Mouse (Mus musculus) liver, embryonic 14.5 days (tissue): Measurements from ENCODE around the gene Smoc2. TPM values are rescaled to one million over a fixed set of nuclear protein-coding genes. Genes with fewer than 3 reads are reported as not detected.

Experiments
- ATAC-seq: fragments of 200-750 bp; cut with Nextera tagmentation; 2 replicates; pipeline ENCODE4 v1.8.0; 2017; ENCODE audit warnings: moderate number of reproducible peaks, mild to moderate bottlenecking, moderate library complexity; ENCODE audit not compliant: insufficient read depth
- DNase-seq, 3 experiments: peaks; one replicate each; pipeline ENCODE4 v3.0.0-alpha.2; 2012 to 2013; ENCODE audit warnings: low read depth in 3 of 3, low spot score in 3 of 3
- H3K27ac ChIP-seq: fragments of 300-500 bp; sonication (generic); 2 replicates; pipeline ENCODE4 v1.5.1; 2014; ENCODE audit warnings: moderate library complexity, mild to moderate bottlenecking, control low read depth, inconsistent platforms
- H3K27me3 ChIP-seq: fragments of 300-500 bp; sonication (generic); 2 replicates; pipeline ENCODE4 v1.6.1; 2014; ENCODE audit warnings: mild to moderate bottlenecking, low read length, moderate library complexity; ENCODE audit not compliant: control insufficient read depth, insufficient read depth
- H3K36me3 ChIP-seq: fragments of 300-500 bp; sonication (generic); replicated peaks from 2 replicates; pipeline ENCODE4 v1.6.1; 2014; ENCODE audit warnings: low read depth; ENCODE audit not compliant: control insufficient read depth, insufficient read depth
- H3K4me1 ChIP-seq, 2 experiments: fragments of 200-500 bp in 1 of 2; fragments of 300-500 bp in 1 of 2; sonication (generic) in 1 of 2; replicated peaks; 2 replicates each; pipeline ENCODE4 v1.6.1; 2012 to 2014; ENCODE audit warnings: antibody characterized with exemption in 1 of 2, inconsistent platforms in 1 of 2, low read length in 1 of 2; ENCODE audit not compliant: control insufficient read depth in 2 of 2, insufficient read depth in 2 of 2
- H3K4me2 ChIP-seq: fragments of 300-500 bp; sonication (generic); 2 replicates; pipeline ENCODE4 v1.6.1; 2014; ENCODE audit warnings: low read depth, mild to moderate bottlenecking, control low read depth, moderate library complexity
- H3K4me3 ChIP-seq, 2 experiments: fragments of 200-500 bp in 1 of 2; fragments of 300-500 bp in 1 of 2; sonication (generic) in 1 of 2; 2 replicates each; pipeline ENCODE4 v1.5.1; 2012 to 2014; ENCODE audit warnings: low read depth in 2 of 2, low read length in 2 of 2, mild to moderate bottlenecking in 2 of 2, control low read depth in 1 of 2, inconsistent platforms in 1 of 2, moderate library complexity in 1 of 2; ENCODE audit not compliant: insufficient read depth in 1 of 2
- H3K9ac ChIP-seq: fragments of 300-500 bp; sonication (generic); replicated peaks from 2 replicates; pipeline ENCODE4 v1.6.1; 2014; ENCODE audit warnings: mild to moderate bottlenecking, control low read depth, moderate library complexity
- H3K9me3 ChIP-seq: fragments of 300-500 bp; sonication (generic); 2 replicates; pipeline ENCODE4 v1.6.1; 2016; ENCODE audit warnings: low read length, mixed read lengths; ENCODE audit not compliant: control insufficient read depth
- CTCF ChIP-seq: IDR thresholded peaks from 2 replicates; pipeline ENCODE4 v1.5.1; 2016; ENCODE audit warnings: antibody characterized with exemption, low read depth, control low read depth
- EP300 ChIP-seq: IDR thresholded peaks from 2 replicates; pipeline ENCODE4 v1.6.1; 2016; ENCODE audit warnings: antibody characterized with exemption, low read depth
- WGBS: fragments of 180-500 bp; shearing (Covaris S2); extraction: QIAGEN DNeasy Blood & Tissue Kit; methylation state at CpG from one replicate; pipeline ENCODE4 v1.1.7; 2014; ENCODE audit not compliant: insufficient replicate concordance; 5-methylcytosine and 5-hydroxymethylcytosine counted together
- polyA plus RNA-seq, 2 experiments: library from polyadenylated mRNA; depleted of rRNA in 1 of 2; stranded (reverse) in 1 of 2; unstranded in 1 of 2; fragments of >200 nt; fragmentation: Nextera tagmentation in 1 of 2; extraction: Ambion mirVana in 1 of 2; gene quantifications; 2 replicates each; pipeline versions ENCODE4 v1.2.1 to v1.2.3; 2012 to 2014

The Smoc2 gene
- polyA plus RNA-seq, 2 experiments = 2.4 to 3.8 TPM

- ATAC-seq (no peak), DNase-seq (no peak)
- H3K27me3 ChIP-seq = no peaks in the 10 kb centered on the region
- no peak overlapping the region for H3K4me3 ChIP-seq
- H3K4me1 ChIP-seq = peaks cover 0 to 21% of the 10 kb centered on the region in 2 experiments; a peak in 2 of 4 replicates
- no peak overlapping the region for H3K27ac ChIP-seq
- no peaks in the 10 kb centered on the region for H3K9me3 ChIP-seq
- TF ChIP-seq CTCF (no peak), EP300 (no peak)
- 71% methylated on average over 5 of the region's 5 CpGs for whole genome bisulfite sequencing
- H3K9ac ChIP-seq = no peak overlapping the region
- no peak overlapping the region for H3K4me2 ChIP-seq
- H3K36me3 ChIP-seq = no peaks in the 10 kb centered on the region
Observed at GRCm38 (mm10) chr17:14254616-14255015, 24.7 kb upstream of the Smoc2 start.

- H3K36me3 ChIP-seq = no peaks in the 10 kb centered on the region
- H3K9ac ChIP-seq = peak overlapping the region; percentile 10
- no peaks in the 10 kb centered on the region for H3K9me3 ChIP-seq
- H3K4me3 ChIP-seq = peak overlapping the region; percentile 20 to 42
- peak overlapping the region; percentile 50 for H3K4me2 ChIP-seq
- DNase-seq = peak; percentile 50 to 57 (median 53)
- H3K27ac ChIP-seq = peak overlapping the region; percentile 61
- peaks cover 0 to 18% of the 10 kb centered on the region in 2 experiments; a peak in 2 of 4 replicates for H3K4me1 ChIP-seq
- TF ChIP-seq CTCF (no peak), EP300 (peak; percentile 77)
- WGBS = 39% methylated on average over 7 of the region's 7 CpGs
- H3K27me3 ChIP-seq = no peaks in the 10 kb centered on the region
- ATAC-seq = peak; percentile 95
Observed at GRCm38 (mm10) chr17:14257799-14258520, 21.3 kb upstream of the Smoc2 start.

- DNase-seq (peak in 2 of 3 experiments; percentile 15 to 22), ATAC-seq (no peak)
- Histone ChIP-seq H3K9me3 (no peaks in the 10 kb centered on the region), H3K9ac (no peak overlapping the region), H3K27ac (peak overlapping the region; percentile 61), H3K4me2 (peak overlapping the region; percentile 19; the same call in 1 of the 2 replicates), H3K4me3 (no peak overlapping the region), H3K36me3 (no peaks in the 10 kb centered on the region), H3K4me1 (peaks cover 0 to 13% of the 10 kb centered on the region in 2 experiments; a peak in 2 of 4 replicates), H3K27me3 (no peaks in the 10 kb centered on the region)
- 30% methylated on average over 6 of the region's 6 CpGs for WGBS
- TF ChIP-seq EP300 (no peak), CTCF (no peak)
Observed at GRCm38 (mm10) chr17:14258906-14259305, 20.4 kb upstream of the Smoc2 start.

GRCm38 (mm10) chr17:14260966-14261365, 18.3 kb upstream of the Smoc2 start:
- Histone ChIP-seq H3K4me3 (no peak overlapping the region), H3K27ac (no peak overlapping the region), H3K9me3 (no peaks in the 10 kb centered on the region), H3K4me2 (no peak overlapping the region), H3K27me3 (no peaks in the 10 kb centered on the region), H3K9ac (no peak overlapping the region), H3K4me1 (peaks cover 0 to 10% of the 10 kb centered on the region in 2 experiments; a peak in 2 of 4 replicates), H3K36me3 (no peaks in the 10 kb centered on the region)
- no peak for ATAC-seq
- 49% methylated on average over 3 of the region's 3 CpGs for WGBS
- DNase-seq = no peak
- TF ChIP-seq EP300 (no peak), CTCF (no peak)

GRCm38 (mm10) chr17:14262217-14262616, 17.1 kb upstream of the Smoc2 start:
- 59% methylated on average over 10 of the region's 10 CpGs for WGBS
- Histone ChIP-seq H3K9me3 (no peaks in the 10 kb centered on the region), H3K36me3 (no peaks in the 10 kb centered on the region), H3K27me3 (no peaks in the 10 kb centered on the region), H3K27ac (no peak overlapping the region), H3K4me1 (peaks cover 0 to 6% of the 10 kb centered on the region in 2 experiments; a peak in 2 of 4 replicates), H3K4me3 (no peak overlapping the region), H3K4me2 (no peak overlapping the region), H3K9ac (no peak overlapping the region)
- DNase-seq = no peak
- no peak for TF ChIP-seq EP300
- no peak for ATAC-seq
